Mouse (Mus musculus) myocyte (in vitro differentiated cells): ENCODE measurements around the gene Dennd5a. TPM values are rescaled to one million over a fixed set of nuclear protein-coding genes. Genes with fewer than 3 reads are reported as not detected.

Source experiments
- H3K27me3 ChIP-seq: one replicate; pipeline ENCODE4 v1.6.1; 2011; ENCODE audit not compliant: control insufficient read depth, insufficient read depth, insufficient read length
- H3K36me3 ChIP-seq: one replicate; pipeline ENCODE4 v1.6.1; 2011; ENCODE audit not compliant: control insufficient read depth, insufficient read depth
- H3K4me2 ChIP-seq: one replicate; pipeline ENCODE4 v1.6.1; 2011; ENCODE audit warnings: low read depth, control low read depth
- H3K4me3 ChIP-seq: one replicate; pipeline ENCODE4 v1.5.1; 2011; ENCODE audit warnings: mild to moderate bottlenecking, control low read depth, moderate library complexity
- H3K79me2 ChIP-seq: one replicate; pipeline ENCODE4 v1.6.1; 2011; ENCODE audit not compliant: control insufficient read depth, insufficient read depth
- H3ac ChIP-seq: one replicate; pipeline ENCODE4 v1.6.1; 2011; ENCODE audit not compliant: control insufficient read depth, insufficient read length
- CEBPB ChIP-seq: IDR thresholded peaks from 2 replicates; pipeline ENCODE4 v1.6.1; 2011; ENCODE audit warnings: mild to moderate bottlenecking, moderate library complexity; ENCODE audit not compliant: poor library complexity, insufficient read depth, severe bottlenecking
- E2F4 ChIP-seq: IDR thresholded peaks from one replicate; pipeline ENCODE4 v1.6.1; 2011; ENCODE audit warnings: mild to moderate bottlenecking, control low read depth, moderate library complexity; ENCODE audit not compliant: insufficient read depth
- MAX ChIP-seq: IDR thresholded peaks from one replicate; pipeline ENCODE4 v1.6.1; 2011; ENCODE audit warnings: low read depth, mild to moderate bottlenecking, control low read depth
- MYOD1 ChIP-seq, 3 experiments: IDR thresholded peaks; one replicate each; pipeline ENCODE4 v1.6.1; 2011; ENCODE audit warnings: control low read depth in 2 of 3, low read depth in 2 of 3, mild to moderate bottlenecking in 2 of 3, moderate library complexity in 1 of 3; ENCODE audit not compliant: insufficient read length in 2 of 3, control insufficient read depth in 1 of 3
- MYOG ChIP-seq, 3 experiments: IDR thresholded peaks; one replicate each; pipeline ENCODE4 v1.6.1; 2011; ENCODE audit warnings: control low read depth in 2 of 3, low read depth in 2 of 3, mild to moderate bottlenecking in 2 of 3; ENCODE audit not compliant: insufficient read length in 2 of 3, control insufficient read depth in 1 of 3, insufficient read depth in 1 of 3
- POLR2A ChIP-seq: IDR thresholded peaks from one replicate; pipeline ENCODE4 v1.6.1; 2011; ENCODE audit warnings: low read depth, mild to moderate bottlenecking, control low read depth, moderate library complexity; ENCODE audit not compliant: insufficient read length
- POLR2AphosphoS2 ChIP-seq: IDR thresholded peaks from one replicate; pipeline ENCODE4 v1.6.1; 2011; ENCODE audit warnings: low read depth, control low read depth; ENCODE audit not compliant: insufficient read length
- REST ChIP-seq: IDR thresholded peaks from one replicate; pipeline ENCODE4 v1.6.1; 2011; ENCODE audit warnings: mild to moderate bottlenecking, control low read depth, moderate library complexity; ENCODE audit not compliant: insufficient read depth, insufficient read length
- SRF ChIP-seq: IDR thresholded peaks from one replicate; pipeline ENCODE4 v1.6.1; 2011; ENCODE audit warnings: low read depth; ENCODE audit not compliant: control insufficient read depth, insufficient read length
- TCF12 ChIP-seq: IDR thresholded peaks from one replicate; pipeline ENCODE4 v1.6.1; 2011; ENCODE audit warnings: mild to moderate bottlenecking, control low read depth; ENCODE audit not compliant: poor library complexity, insufficient read depth, severe bottlenecking
- TCF3 ChIP-seq: IDR thresholded peaks from one replicate; pipeline ENCODE4 v1.6.1; 2011; ENCODE audit warnings: low read depth, control low read depth; ENCODE audit not compliant: insufficient read length
- USF1 ChIP-seq: IDR thresholded peaks from one replicate; pipeline ENCODE4 v1.6.1; 2011; ENCODE audit warnings: low read depth, mild to moderate bottlenecking, control low read depth, moderate library complexity
- polyA plus RNA-seq: library from polyadenylated mRNA; unstranded; fragments of >200 nt; fragmentation: generic; extraction: Trizol; gene quantifications from one replicate; pipeline ENCODE4 v1.2.1, GENCODE M21; 2012; ENCODE audit warnings: missing spikeins

Dennd5a gene
- polyA plus RNA-seq, 1 experiment: 54.0 TPM

DNA sequence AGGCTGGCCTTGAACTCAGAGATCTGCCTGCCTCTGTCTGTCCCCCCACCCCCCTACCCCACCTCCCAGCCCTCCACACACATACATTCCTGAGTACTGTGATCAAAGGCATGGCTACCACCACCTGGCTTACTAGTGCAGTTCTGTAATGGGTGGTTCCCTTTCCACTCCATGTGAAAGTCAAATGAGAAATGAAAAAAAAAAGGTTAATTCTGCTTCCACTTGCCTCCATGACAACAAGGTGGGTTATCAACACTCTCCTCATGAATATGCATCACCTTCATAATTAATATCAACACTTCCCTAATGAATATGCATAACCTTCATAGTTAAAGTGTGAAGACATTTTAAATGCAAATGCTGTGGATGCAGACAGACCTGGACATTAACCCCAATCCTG lies 85.2 kb downstream of the Dennd5a start:
- Histone ChIP-seq H3K4me3 (no peak overlapping the region), H3ac (no peak overlapping the region), H3K36me3 (no peaks in the 10 kb centered on the region), H3K27me3 (peaks cover 7% of the 10 kb centered on the region), H3K4me2 (no peak overlapping the region), H3K79me2 (no peaks in the 10 kb centered on the region)
- no peak for TF ChIP-seq CEBPB
- TF ChIP-seq TCF3: no peak
- TF ChIP-seq MAX: no peak
- no peak for TF ChIP-seq SRF
- no peak for TF ChIP-seq REST
- TF ChIP-seq MYOD1 (IDR thresholded peaks at IDR 0.05; ENCODE audit: control insufficient read depth in 1 of 3, insufficient read length in 2 of 3, low read depth in 2 of 3): no peak
- no peak for TF ChIP-seq E2F4
- no peak for TF ChIP-seq USF1
- no peak for TF ChIP-seq POLR2AphosphoS2
- TF ChIP-seq MYOG (IDR thresholded peaks at IDR 0.05; ENCODE audit: control insufficient read depth in 1 of 3, insufficient read depth in 1 of 3, insufficient read length in 2 of 3, low read depth in 2 of 3): no peak
- TF ChIP-seq TCF12: no peak
- TF ChIP-seq POLR2A: no peak

DNA sequence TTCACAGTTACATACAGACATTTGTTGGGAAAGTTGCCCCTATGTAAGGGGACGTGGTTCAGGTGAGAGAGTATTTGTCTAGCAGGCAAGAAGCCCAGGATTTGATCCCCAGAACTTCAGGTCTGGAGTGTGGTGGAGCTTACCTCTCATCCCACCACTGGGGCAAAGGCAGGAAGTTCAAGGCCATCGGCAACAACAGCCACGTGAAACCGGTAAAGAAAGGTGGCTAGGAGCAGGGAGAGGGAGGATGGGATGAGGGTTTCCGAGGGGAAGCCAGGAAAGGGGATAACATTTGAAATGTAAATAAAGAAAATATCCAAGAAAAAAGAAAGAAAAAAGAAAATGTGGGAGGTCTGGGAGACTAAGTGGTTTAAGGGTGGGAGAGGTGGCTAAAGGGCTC lies 87.1 kb downstream of the Dennd5a start:
- no peak overlapping the region for H3K4me3 ChIP-seq
- H3K4me2 ChIP-seq: no peak overlapping the region
- no peaks in the 10 kb centered on the region for H3K27me3 ChIP-seq
- no peaks in the 10 kb centered on the region for H3K36me3 ChIP-seq
- no peak overlapping the region for H3ac ChIP-seq
- no peak for TF ChIP-seq USF1
- no peak for TF ChIP-seq TCF12
- TF ChIP-seq CEBPB: no peak
- TF ChIP-seq TCF3: no peak
- no peak for TF ChIP-seq REST
- no peak for TF ChIP-seq POLR2AphosphoS2
- no peak for TF ChIP-seq MYOD1 (IDR thresholded peaks at IDR 0.05; ENCODE audit: control insufficient read depth in 1 of 3, insufficient read length in 2 of 3, low read depth in 2 of 3)
- TF ChIP-seq POLR2A: no peak
- no peak for TF ChIP-seq E2F4
- TF ChIP-seq MYOG (IDR thresholded peaks at IDR 0.05; ENCODE audit: control insufficient read depth in 1 of 3, insufficient read depth in 1 of 3, insufficient read length in 2 of 3, low read depth in 2 of 3): no peak
- no peaks in the 10 kb centered on the region for H3K79me2 ChIP-seq

DNA sequence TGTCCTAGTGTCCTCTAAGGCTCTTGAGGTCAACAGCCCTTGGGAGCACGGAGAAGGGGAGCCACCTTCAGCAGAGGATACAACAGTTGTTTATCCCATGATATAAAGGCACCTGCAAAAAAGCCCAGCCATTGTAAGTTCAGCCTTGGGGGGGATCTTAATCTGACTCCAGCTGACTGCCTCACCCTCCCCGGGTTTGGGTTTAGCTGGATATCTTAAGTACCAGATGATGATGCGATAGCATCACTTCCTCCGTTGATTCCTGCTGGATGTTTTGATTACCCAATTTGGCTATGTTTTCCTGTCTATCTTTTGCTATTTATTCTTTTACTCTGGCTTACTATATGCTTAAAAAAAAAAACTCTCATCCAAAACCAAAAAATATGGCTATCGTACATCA lies 89.0 kb downstream of the Dennd5a start:
- H3K36me3 ChIP-seq: no peaks in the 10 kb centered on the region
- H3K79me2 ChIP-seq: no peaks in the 10 kb centered on the region
- H3ac ChIP-seq: no peak overlapping the region
- H3K4me3 ChIP-seq: no peak overlapping the region
- TF ChIP-seq MYOD1 (IDR thresholded peaks at IDR 0.05; ENCODE audit: control insufficient read depth in 1 of 3, insufficient read length in 2 of 3, low read depth in 2 of 3): no peak
- no peak for TF ChIP-seq POLR2A
- TF ChIP-seq E2F4: no peak
- TF ChIP-seq USF1: no peak
- no peaks in the 10 kb centered on the region for H3K27me3 ChIP-seq
- H3K4me2 ChIP-seq: no peak overlapping the region

DNA sequence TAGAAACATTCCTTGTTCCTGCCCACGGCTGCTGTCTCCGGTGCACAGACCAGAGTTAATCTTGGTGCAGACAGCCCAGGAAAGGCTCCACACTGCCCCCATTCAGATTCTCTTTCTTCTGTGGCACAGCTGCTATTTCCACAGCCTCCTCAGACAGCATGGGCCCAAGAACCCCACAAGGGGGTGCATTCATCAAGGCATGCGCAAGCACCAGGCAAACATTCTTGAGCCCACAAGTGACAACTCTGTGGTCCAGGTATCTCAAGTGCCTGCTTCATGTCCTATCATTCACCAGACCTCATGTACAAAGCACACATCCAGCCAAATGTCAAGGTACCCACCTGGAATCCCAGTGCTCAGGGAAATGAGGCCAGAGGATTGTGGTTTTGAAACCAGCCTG lies 91.8 kb downstream of the Dennd5a start:
- H3K36me3 ChIP-seq: no peaks in the 10 kb centered on the region
- no peak overlapping the region for H3K4me2 ChIP-seq
- peaks cover 21% of the 10 kb centered on the region for H3K27me3 ChIP-seq
- H3K79me2 ChIP-seq: no peaks in the 10 kb centered on the region
- TF ChIP-seq POLR2A (no peak), CEBPB (no peak), TCF12 (no peak), USF1 (no peak), TCF3 (no peak)
- H3K4me3 ChIP-seq: no peak overlapping the region
- no peak overlapping the region for H3ac ChIP-seq

DNA sequence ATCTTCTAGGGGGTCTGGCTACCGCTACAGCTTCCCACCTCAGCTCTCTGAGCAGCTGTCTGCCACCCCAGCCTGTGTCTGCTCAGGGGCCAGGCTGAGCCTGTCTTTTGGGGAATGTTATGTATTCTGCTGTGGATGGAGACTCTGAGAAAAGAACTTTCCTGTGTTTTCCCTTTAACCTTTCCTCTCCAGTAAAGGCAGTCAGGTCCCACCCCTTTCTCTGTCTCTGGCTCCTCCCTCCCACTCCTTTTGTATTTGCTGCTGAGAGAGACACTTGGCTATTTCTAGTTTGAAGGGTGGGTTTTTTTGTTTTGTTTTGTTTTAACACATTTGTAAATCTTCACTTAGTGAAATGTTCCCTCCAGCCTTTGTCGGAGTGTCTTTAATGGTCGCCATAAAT lies 93.6 kb downstream of the Dennd5a start:
- TF ChIP-seq USF1 (no peak), E2F4 (no peak), MAX (no peak), REST (no peak), POLR2A (no peak), MYOG (IDR thresholded peaks at IDR 0.05; ENCODE audit: control insufficient read depth in 1 of 3, insufficient read depth in 1 of 3, insufficient read length in 2 of 3, low read depth in 2 of 3) (no peak), TCF12 (no peak), SRF (no peak), TCF3 (no peak), MYOD1 (IDR thresholded peaks at IDR 0.05; ENCODE audit: control insufficient read depth in 1 of 3, insufficient read length in 2 of 3, low read depth in 2 of 3) (no peak), POLR2AphosphoS2 (no peak), CEBPB (no peak)
- H3K4me2 ChIP-seq: no peak overlapping the region
- no peak overlapping the region for H3ac ChIP-seq
- H3K79me2 ChIP-seq: no peaks in the 10 kb centered on the region
- H3K36me3 ChIP-seq: no peaks in the 10 kb centered on the region
- no peak overlapping the region for H3K4me3 ChIP-seq
- H3K27me3 ChIP-seq: peaks cover 21% of the 10 kb centered on the region
